Mouse (Mus musculus): ENCODE measurements around the gene B130006D01Rik.

B130006D01Rik gene

DNA sequence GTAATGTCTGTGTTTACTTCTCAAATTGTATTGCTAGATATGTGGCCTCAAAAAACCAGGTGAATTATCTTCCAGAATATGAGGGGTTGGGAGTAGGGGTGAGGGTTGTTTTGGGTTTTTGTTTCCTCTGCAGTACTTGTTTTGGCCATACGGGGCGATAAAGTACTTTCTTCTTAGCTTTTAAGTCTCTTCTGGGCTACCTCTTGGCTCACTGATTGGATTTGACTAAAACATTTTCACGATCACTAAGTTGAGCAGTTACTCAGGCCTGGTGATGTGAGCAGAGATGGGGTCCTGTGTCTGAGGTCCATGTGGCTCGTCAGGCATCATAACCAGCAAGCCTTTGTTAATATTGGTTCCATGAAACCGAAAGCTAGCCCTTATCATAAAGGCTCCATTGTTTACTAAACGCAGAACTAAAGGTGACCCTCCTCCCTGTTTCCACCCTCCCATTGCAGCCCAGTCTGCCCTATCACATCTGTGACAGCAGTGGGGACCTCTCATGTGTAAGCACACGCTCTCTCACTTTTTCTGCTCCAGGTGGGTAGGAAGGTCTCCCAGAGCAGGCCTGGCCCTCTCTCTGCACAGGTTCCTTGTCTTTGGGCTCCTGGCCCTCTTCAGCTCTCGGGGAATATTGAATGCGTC, 47.5 kb downstream of the B130006D01Rik start:
- no peak for DNase-seq (ENCODE audit: low spot score)

DNA sequence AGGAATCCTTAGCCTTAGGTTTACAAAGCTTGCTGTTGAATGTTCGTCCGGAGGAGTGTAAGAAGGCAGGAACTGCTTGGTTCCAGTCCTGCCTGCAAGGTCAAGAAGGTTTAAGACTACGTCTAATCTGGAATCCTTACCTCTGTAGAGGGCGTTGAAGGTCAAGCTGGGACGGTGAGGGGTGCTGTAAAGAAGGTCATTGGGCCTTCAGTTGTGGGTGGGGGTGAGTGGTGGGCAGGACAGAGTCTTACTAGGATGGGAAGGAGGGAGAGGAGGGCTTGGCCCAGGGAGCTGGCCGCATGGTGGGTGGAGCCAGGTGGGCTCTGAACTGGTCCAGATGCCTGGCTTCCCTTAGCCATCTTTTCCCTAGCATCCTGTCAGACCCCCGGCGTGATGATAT, 48.3 kb downstream of the B130006D01Rik start:
- DNase-seq (ENCODE audit: low spot score): no peak

DNA sequence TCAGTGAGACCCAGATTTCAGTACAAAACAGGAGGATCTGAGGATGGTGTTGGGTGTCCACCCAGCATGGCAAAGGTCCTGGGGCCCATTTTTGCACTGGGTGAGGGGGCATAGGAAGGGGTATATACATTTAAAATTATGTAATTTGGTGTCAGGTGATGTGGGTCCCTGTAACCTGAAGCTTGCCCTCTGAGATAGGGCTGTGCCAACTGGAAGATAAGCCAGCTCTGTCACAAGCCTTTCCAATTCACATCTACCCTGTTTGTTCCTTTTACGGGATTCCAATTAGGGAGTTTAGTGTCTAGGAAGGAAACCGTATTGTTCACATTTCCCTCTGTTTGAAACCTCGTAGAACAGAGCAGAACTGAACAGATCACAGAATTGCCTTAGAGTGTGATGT, 49.9 kb downstream of the B130006D01Rik start:
- no peak for DNase-seq (ENCODE audit: low spot score)

All from ovary, postnatal 36 days (tissue).